Mouse (Mus musculus): ENCODE measurements around the gene Paqr4. TPM values are rescaled to one million over a fixed set of nuclear protein-coding genes. Genes with fewer than 3 reads are reported as not detected.

The Paqr4 gene
- polyA plus RNA-seq, 1 experiment from 2014 or later = 26.5 TPM

Other genes starting within 250 kb of the Paqr4 start
- 28.1 and 29.9 TPM in 2 replicates for gene Zfp213, start 176.6 kb downstream of the Paqr4 start, polyA plus RNA-seq (2014; fragmentation: Nextera tagmentation; extraction: Ambion mirVana)
- gene Zfp13, start 141.4 kb downstream of the Paqr4 start, polyA plus RNA-seq (2014; fragmentation: Nextera tagmentation; extraction: Ambion mirVana) = 19.2 and 20.5 TPM in 2 replicates
- 0.16 and 0.27 TPM in 2 replicates for gene Zscan10, start 140.0 kb downstream of the Paqr4 start, polyA plus RNA-seq (2014; fragmentation: Nextera tagmentation; extraction: Ambion mirVana)
- 0.41 and 1.0 TPM in 2 replicates for gene Mmp25, start 95.6 kb downstream of the Paqr4 start, polyA plus RNA-seq (2014; fragmentation: Nextera tagmentation; extraction: Ambion mirVana)
- gene Bicdl2, start 80.4 kb downstream of the Paqr4 start, polyA plus RNA-seq (2014; fragmentation: Nextera tagmentation; extraction: Ambion mirVana) = 0.35 and 0.53 TPM in 2 replicates
- 38.3 and 40.3 TPM in 2 replicates for gene Hcfc1r1, start 67.3 kb downstream of the Paqr4 start, polyA plus RNA-seq (2014; fragmentation: Nextera tagmentation; extraction: Ambion mirVana)
- 54.0 and 56.6 TPM in 2 replicates for gene Thoc6, start 67.0 kb downstream of the Paqr4 start, polyA plus RNA-seq (2014; fragmentation: Nextera tagmentation; extraction: Ambion mirVana)
- gene Tnfrsf12a, start 63.4 kb downstream of the Paqr4 start, polyA plus RNA-seq (2014; fragmentation: Nextera tagmentation; extraction: Ambion mirVana) = 2.5 and 2.7 TPM in 2 replicates
- 8.7 and 9.7 TPM in 2 replicates for gene Cldn6, start 61.6 kb downstream of the Paqr4 start, polyA plus RNA-seq (2014; fragmentation: Nextera tagmentation; extraction: Ambion mirVana)
- 4.8 and 6.6 TPM in 2 replicates for gene Cldn9, start 56.8 kb downstream of the Paqr4 start, polyA plus RNA-seq (2014; fragmentation: Nextera tagmentation; extraction: Ambion mirVana)
- not detected in 2 replicates for gene 1520401A03Rik, start 18.1 kb downstream of the Paqr4 start, polyA plus RNA-seq (2014; fragmentation: Nextera tagmentation; extraction: Ambion mirVana)
- 61.3 and 62.9 TPM in 2 replicates for gene Pkmyt1, start 14.5 kb downstream of the Paqr4 start, polyA plus RNA-seq (2014; fragmentation: Nextera tagmentation; extraction: Ambion mirVana)
- 2.2 and 2.6 TPM in 2 replicates for gene Kremen2, start 5.0 kb upstream of the Paqr4 start, polyA plus RNA-seq (2014; fragmentation: Nextera tagmentation; extraction: Ambion mirVana)
- gene Flywch1, start 30.7 kb upstream of the Paqr4 start, polyA plus RNA-seq (2014; fragmentation: Nextera tagmentation; extraction: Ambion mirVana) = 167 and 174 TPM in 2 replicates
- gene Flywch2, start 45.2 kb upstream of the Paqr4 start, polyA plus RNA-seq (2014; fragmentation: Nextera tagmentation; extraction: Ambion mirVana) = 22.0 and 28.7 TPM in 2 replicates
- 541 and 559 TPM in 2 replicates for gene Srrm2, start 49.7 kb upstream of the Paqr4 start, polyA plus RNA-seq (2014; fragmentation: Nextera tagmentation; extraction: Ambion mirVana)
- gene Elob, start 88.3 kb upstream of the Paqr4 start, polyA plus RNA-seq (2014; fragmentation: Nextera tagmentation; extraction: Ambion mirVana) = 1,038 and 1,041 TPM in 2 replicates
- gene Prss33, start 95.2 kb upstream of the Paqr4 start, polyA plus RNA-seq (2014; fragmentation: Nextera tagmentation; extraction: Ambion mirVana) = not detected in 2 replicates
- gene Prss32, start 103.0 kb upstream of the Paqr4 start, polyA plus RNA-seq (2014; fragmentation: Nextera tagmentation; extraction: Ambion mirVana) = not detected in 2 replicates
- gene Prss41, start 103.3 kb upstream of the Paqr4 start, polyA plus RNA-seq (2014; fragmentation: Nextera tagmentation; extraction: Ambion mirVana) = 2.1 and 2.6 TPM in 2 replicates
- gene Prss21, start 127.2 kb upstream of the Paqr4 start, polyA plus RNA-seq (2014; fragmentation: Nextera tagmentation; extraction: Ambion mirVana) = not detected in 2 replicates
- gene Dcpp1, start 140.0 kb upstream of the Paqr4 start, polyA plus RNA-seq (2014; fragmentation: Nextera tagmentation; extraction: Ambion mirVana) = not detected in 2 replicates
- gene Dcpp2, start 140.0 kb upstream of the Paqr4 start, polyA plus RNA-seq (2014; fragmentation: Nextera tagmentation; extraction: Ambion mirVana) = not detected in 2 replicates
- gene Dcpp3, start 176.6 kb upstream of the Paqr4 start, polyA plus RNA-seq (2014; fragmentation: Nextera tagmentation; extraction: Ambion mirVana) = not detected in 2 replicates
- gene Sbp, start 200.8 kb upstream of the Paqr4 start, polyA plus RNA-seq (2014; fragmentation: Nextera tagmentation; extraction: Ambion mirVana) = not detected in 2 replicates
- gene Sbpl, start 214.4 kb upstream of the Paqr4 start, polyA plus RNA-seq (2014; fragmentation: Nextera tagmentation; extraction: Ambion mirVana) = not detected in 2 replicates
- gene Prss30, start 239.7 kb upstream of the Paqr4 start, polyA plus RNA-seq (2014; fragmentation: Nextera tagmentation; extraction: Ambion mirVana) = not detected in 2 replicates

All from forebrain, embryonic 11.5 days (tissue).